Mouse (Mus musculus) liver, embryonic 12.5 days (tissue): ENCODE measurements around the gene Rab20. TPM values are rescaled to one million over a fixed set of nuclear protein-coding genes. Genes with fewer than 3 reads are reported as not detected.
"Not testable (repeated sequence)": the region's sequence is repeated elsewhere in the genome, so short reads cannot be mapped to it uniquely, and the experiment has no call there.

Experiments
- ATAC-seq: fragments of 200-750 bp; cut with Nextera tagmentation; 2 replicates; pipeline ENCODE4 v1.8.0; 2017; ENCODE audit warnings: moderate number of reproducible peaks, mild to moderate bottlenecking, moderate library complexity
- H3K27ac ChIP-seq: fragments of 300-500 bp; sonication (generic); 2 replicates; pipeline ENCODE4 v1.5.1; 2016; ENCODE audit warnings: mild to moderate bottlenecking
- H3K27me3 ChIP-seq: fragments of 300-500 bp; sonication (generic); replicated peaks from 2 replicates; pipeline ENCODE4 v1.6.1; 2016; ENCODE audit warnings: mild to moderate bottlenecking, moderate library complexity
- H3K36me3 ChIP-seq: fragments of 300-500 bp; sonication (generic); 2 replicates; pipeline ENCODE4 v1.6.1; 2016; ENCODE audit warnings: mild to moderate bottlenecking, moderate library complexity
- H3K4me1 ChIP-seq: fragments of 300-500 bp; sonication (generic); 2 replicates; pipeline ENCODE4 v1.6.1; 2016
- H3K4me2 ChIP-seq: fragments of 300-500 bp; sonication (generic); 2 replicates; pipeline ENCODE4 v1.6.1; 2016; ENCODE audit warnings: mild to moderate bottlenecking, moderate library complexity
- H3K4me3 ChIP-seq: fragments of 300-500 bp; sonication (generic); 2 replicates; pipeline ENCODE4 v1.5.1; 2016; ENCODE audit warnings: mild to moderate bottlenecking, moderate library complexity
- H3K9ac ChIP-seq: fragments of 300-500 bp; sonication (generic); 2 replicates; pipeline ENCODE4 v1.6.1; 2016; ENCODE audit warnings: mild to moderate bottlenecking, moderate library complexity
- H3K9me3 ChIP-seq: fragments of 300-500 bp; sonication (generic); replicated peaks from 2 replicates; pipeline ENCODE4 v1.6.1; 2016; ENCODE audit warnings: mild to moderate bottlenecking, moderate library complexity
- WGBS: fragments of 180-500 bp; shearing (Covaris S2); methylation state at CpG from one replicate; pipeline ENCODE4 v1.1.7; 2016; ENCODE audit not compliant: insufficient replicate concordance; 5-methylcytosine and 5-hydroxymethylcytosine counted together
- polyA plus RNA-seq: library from polyadenylated mRNA; unstranded; fragments of >200 nt; fragmentation: Nextera tagmentation; extraction: Ambion mirVana; gene quantifications from 2 replicates; pipeline ENCODE4 v1.2.1, GENCODE M21; 2016

Rab20 gene
- polyA plus RNA-seq, 1 experiment from 2014 or later: 3.9 TPM

DNA sequence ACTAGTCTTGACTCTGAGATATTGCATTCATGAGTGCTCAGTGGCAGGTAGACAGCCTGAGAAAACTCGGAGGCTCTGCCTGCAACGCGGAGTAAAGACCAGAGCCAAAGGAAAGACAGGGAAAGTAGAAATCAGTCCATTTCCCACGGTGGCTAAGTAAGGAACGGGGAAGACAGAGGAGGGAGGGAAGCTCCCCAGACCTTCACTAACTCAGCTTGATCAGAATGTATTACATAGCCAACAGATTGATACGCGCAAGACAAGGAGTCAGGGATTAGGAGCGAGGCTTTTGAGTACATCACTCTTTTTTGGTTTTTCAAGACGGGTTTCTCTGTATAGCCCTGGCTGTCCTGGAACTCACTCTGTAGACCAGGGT lies 1.3 kb downstream of the Rab20 start:
- H3K4me2 ChIP-seq: peak overlapping the region; percentile 76
- no peak for ATAC-seq
- peaks cover 99% of the 10 kb centered on the region for H3K27me3 ChIP-seq
- H3K9me3 ChIP-seq: no peaks in the 10 kb centered on the region
- no peak overlapping the region for H3K9ac ChIP-seq
- 5% methylated on average over 9 of the region's 9 CpGs for WGBS
- peak overlapping the region; percentile 54 for H3K4me3 ChIP-seq
- peaks cover 30% of the 10 kb centered on the region for H3K4me1 ChIP-seq
- H3K27ac ChIP-seq: no peak overlapping the region
- no peaks in the 10 kb centered on the region for H3K36me3 ChIP-seq

DNA sequence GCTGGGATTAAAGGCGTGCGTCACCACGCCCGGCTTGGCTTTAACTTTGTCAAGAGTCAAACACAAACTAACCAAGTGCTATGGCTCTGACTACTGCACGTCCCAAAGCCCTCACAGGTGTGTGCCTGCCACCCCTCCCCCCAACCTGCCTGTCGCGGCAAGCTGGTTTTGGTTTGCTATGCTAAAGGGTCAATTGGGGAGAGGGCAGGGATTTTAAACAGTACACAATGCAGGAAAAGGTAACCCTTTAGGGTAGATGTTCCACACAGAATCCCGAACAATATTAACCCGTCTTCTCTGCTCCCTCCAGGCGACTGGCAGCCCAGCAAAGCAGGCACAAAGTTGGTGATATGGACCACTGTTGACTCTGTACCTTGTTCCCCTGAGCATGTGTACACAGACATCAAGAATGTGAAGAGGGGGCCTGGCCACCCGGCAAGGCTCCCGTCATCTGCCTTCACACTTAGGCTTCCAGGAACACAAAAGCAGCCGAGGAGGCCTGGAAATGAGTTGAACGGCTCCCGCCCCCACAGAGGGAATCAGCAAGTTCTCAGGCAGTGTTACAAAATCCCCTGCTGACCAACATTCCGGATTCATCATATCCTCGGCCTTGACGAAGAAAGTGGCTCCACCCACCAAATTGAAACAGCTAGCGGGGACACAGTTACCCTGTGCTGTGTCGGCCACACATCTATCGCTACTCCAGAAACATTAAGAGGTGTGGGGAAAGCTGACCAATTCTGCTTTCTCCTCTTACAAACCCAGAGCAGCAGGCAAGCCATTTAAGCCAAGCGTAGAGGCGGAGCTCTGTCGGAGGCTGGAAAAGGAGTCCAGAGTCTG lies 2.0 kb downstream of the Rab20 start:
- no peaks in the 10 kb centered on the region for H3K36me3 ChIP-seq
- WGBS: 9% methylated on average over 24 of the region's 24 CpGs
- H3K9ac ChIP-seq: no peak overlapping the region
- peak overlapping the region; percentile 54 for H3K4me3 ChIP-seq
- H3K4me2 ChIP-seq: peak overlapping the region; percentile 76
- no peaks in the 10 kb centered on the region for H3K9me3 ChIP-seq
- peaks cover 99% of the 10 kb centered on the region for H3K27me3 ChIP-seq
- H3K4me1 ChIP-seq: peaks cover 30% of the 10 kb centered on the region
- no peak overlapping the region for H3K27ac ChIP-seq
- no peak for ATAC-seq

DNA sequence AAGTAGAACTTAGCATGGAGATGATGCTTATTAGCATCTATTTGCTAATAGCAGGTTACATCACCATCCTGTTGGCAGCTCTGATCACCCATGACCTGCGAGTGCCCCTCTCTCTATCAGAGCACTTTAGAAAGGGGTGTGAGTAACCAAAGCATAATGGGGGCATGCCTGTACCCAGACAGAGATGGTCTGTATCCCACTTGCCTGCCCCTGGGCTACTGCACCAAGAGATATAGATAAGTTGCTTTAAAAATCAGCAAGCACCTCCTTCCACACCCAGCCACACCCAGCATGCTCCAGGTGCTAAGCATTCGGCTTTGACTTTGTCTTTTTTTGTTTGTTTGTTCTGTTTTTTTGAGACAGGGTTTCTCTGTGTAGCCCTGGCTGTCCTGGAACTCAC lies 2.6 kb downstream of the Rab20 start:
- peaks cover 30% of the 10 kb centered on the region for H3K4me1 ChIP-seq
- WGBS: 5% methylated on average over 2 of the region's 2 CpGs
- peaks cover 98% of the 10 kb centered on the region for H3K27me3 ChIP-seq
- no peak overlapping the region for H3K27ac ChIP-seq
- peak overlapping the region; percentile 76; the same call in 1 of the 2 replicates for H3K4me2 ChIP-seq
- H3K4me3 ChIP-seq: no peak overlapping the region
- no peaks in the 10 kb centered on the region for H3K9me3 ChIP-seq
- H3K36me3 ChIP-seq: no peaks in the 10 kb centered on the region
- no peak overlapping the region for H3K9ac ChIP-seq
- ATAC-seq: no peak

DNA sequence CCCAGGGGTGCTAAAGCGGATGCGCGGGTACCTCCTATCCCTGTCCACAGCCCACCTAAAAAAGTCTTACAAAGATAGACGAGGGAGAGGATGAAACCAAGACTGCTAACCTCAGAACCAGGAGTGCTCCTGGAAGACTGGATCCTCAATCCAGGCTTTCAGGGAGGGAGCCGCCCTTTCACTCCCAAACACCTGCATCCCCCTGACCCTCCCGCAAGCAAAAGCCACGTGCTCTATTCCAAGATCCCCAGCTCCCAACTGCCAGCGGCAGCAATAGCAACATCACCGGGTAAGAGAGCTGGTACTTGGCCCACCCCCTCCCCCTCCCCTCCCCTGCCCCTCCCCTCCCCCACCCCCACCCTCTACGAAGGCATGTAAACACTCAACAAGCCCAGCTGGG lies 3.1 kb downstream of the Rab20 start:
- WGBS: 14% methylated on average over 10 of the region's 10 CpGs
- no peak for ATAC-seq
- Histone ChIP-seq H3K4me3 (no peak overlapping the region), H3K4me2 (no peak overlapping the region), H3K9ac (no peak overlapping the region), H3K9me3 (no peaks in the 10 kb centered on the region), H3K27ac (no peak overlapping the region), H3K4me1 (peaks cover 30% of the 10 kb centered on the region), H3K36me3 (no peaks in the 10 kb centered on the region), H3K27me3 (peaks cover 98% of the 10 kb centered on the region)

DNA sequence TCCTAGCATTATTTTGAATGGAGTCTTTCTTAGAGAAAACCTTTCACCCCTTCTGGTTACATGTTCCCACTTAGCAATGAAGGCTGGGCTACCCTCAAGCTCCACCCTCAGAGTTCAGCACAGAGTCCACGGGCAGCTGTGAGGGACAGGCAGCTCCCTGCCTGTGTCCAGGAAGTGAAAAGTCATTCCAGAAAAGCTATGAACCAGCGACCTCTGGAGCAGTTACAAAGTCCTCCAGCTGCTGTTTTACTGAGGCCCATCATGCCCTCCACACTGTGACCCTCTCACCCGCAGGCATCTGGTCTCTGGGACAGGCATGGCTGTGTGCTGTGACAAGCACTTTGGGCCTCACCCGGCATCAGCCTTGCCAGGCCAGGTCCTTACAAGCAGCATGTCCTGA lies 5.4 kb downstream of the Rab20 start:
- ATAC-seq: peak; percentile 66
- H3K9me3 ChIP-seq: no peaks in the 10 kb centered on the region
- peaks cover 27% of the 10 kb centered on the region for H3K4me1 ChIP-seq
- H3K9ac ChIP-seq: no peak overlapping the region
- WGBS: 35% methylated on average over 4 of the region's 4 CpGs
- no peak overlapping the region for H3K4me2 ChIP-seq
- peaks cover 84% of the 10 kb centered on the region for H3K27me3 ChIP-seq
- peak overlapping the region; percentile 63 for H3K27ac ChIP-seq
- no peaks in the 10 kb centered on the region for H3K36me3 ChIP-seq
- H3K4me3 ChIP-seq: no peak overlapping the region

DNA sequence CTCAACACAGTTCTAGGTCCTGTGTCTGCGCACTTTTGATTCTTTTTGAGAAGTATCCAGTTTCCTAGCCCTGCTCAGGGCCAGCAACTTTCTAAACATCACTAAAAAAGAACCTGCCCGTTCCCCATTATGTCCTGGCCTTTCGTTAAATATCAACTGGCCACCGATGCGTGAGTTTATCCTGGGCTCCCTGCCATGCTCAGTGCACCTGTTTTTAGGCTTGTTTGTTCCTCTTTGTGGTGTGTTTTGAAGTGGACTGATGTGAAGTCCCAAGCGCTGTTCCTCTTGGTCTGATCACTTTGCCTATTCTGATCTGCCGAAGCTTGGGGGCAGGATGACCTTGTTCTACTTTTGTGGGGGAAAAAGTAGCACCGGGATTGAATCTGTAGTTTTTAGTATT lies 7.2 kb downstream of the Rab20 start:
- WGBS: 41% methylated on average over 8 of the region's 8 CpGs
- ATAC-seq: no peak
- Histone ChIP-seq H3K4me3 (no peak overlapping the region), H3K36me3 (no peaks in the 10 kb centered on the region), H3K9me3 (peaks cover 6% of the 10 kb centered on the region; the same call in 1 of the 2 replicates), H3K27ac (0 out of 2 replicates have a peak overlapping the region, but pooled peaks have one; percentile 12), H3K9ac (no peak overlapping the region), H3K27me3 (peaks cover 67% of the 10 kb centered on the region), H3K4me2 (no peak overlapping the region), H3K4me1 (peaks cover 13% of the 10 kb centered on the region)

DNA sequence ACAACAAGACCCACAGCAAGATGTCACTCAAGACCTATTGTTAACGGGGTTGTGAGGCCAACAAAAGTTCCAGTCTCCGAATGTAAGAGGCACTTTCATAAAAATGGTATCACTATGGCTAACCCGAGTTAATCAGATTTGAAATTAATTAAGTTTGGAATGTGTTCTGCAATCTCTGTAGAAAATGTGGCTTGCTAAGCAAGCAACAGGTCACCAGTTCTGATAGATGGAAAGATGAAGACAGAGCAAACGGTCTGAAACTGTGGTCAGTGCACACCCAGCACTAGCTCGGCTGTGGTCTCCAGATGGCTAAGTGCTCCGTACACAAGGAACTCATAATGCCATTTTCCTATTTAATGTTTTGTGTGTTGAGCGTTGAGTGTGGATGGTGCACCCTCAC lies 7.8 kb downstream of the Rab20 start:
- no peak for ATAC-seq
- no peak overlapping the region for H3K4me2 ChIP-seq
- H3K4me1 ChIP-seq: peaks cover 11% of the 10 kb centered on the region
- H3K9ac ChIP-seq: no peak overlapping the region
- no peak overlapping the region for H3K4me3 ChIP-seq
- 63% methylated on average over 7 of the region's 7 CpGs for WGBS
- peaks cover 6% of the 10 kb centered on the region; the same call in 1 of the 2 replicates for H3K9me3 ChIP-seq
- no peaks in the 10 kb centered on the region for H3K36me3 ChIP-seq
- H3K27ac ChIP-seq: 0 out of 2 replicates have a peak overlapping the region, but pooled peaks have one; percentile 12
- peaks cover 61% of the 10 kb centered on the region for H3K27me3 ChIP-seq

DNA sequence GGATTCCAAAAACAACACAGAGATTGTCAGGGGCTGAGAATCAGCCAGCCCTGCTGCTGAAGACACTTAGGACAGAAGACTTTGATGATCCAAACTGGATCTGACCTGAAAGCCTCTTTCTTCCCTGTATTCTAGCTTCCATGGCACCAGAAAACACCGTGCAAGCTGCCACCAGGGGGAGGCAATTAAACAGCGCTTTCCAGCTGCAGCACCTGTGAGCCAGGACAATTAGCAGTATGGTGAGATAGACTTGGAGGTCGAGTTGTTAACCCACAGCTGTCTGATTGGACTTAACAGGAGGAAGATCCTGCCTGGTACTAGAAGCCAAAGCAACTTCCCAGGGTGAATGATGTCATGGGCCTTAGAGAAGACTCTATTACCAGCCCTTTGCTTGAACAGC lies 9.4 kb downstream of the Rab20 start:
- Histone ChIP-seq H3K4me2 (no peak overlapping the region), H3K36me3 (no peaks in the 10 kb centered on the region), H3K9ac (no peak overlapping the region), H3K4me1 (peaks cover 18% of the 10 kb centered on the region), H3K9me3 (peaks cover 6% of the 10 kb centered on the region; the same call in 1 of the 2 replicates), H3K27me3 (peaks cover 45% of the 10 kb centered on the region), H3K27ac (no peak overlapping the region), H3K4me3 (no peak overlapping the region)
- WGBS: 8% methylated on average over 3 of the region's 3 CpGs
- no peak for ATAC-seq

DNA sequence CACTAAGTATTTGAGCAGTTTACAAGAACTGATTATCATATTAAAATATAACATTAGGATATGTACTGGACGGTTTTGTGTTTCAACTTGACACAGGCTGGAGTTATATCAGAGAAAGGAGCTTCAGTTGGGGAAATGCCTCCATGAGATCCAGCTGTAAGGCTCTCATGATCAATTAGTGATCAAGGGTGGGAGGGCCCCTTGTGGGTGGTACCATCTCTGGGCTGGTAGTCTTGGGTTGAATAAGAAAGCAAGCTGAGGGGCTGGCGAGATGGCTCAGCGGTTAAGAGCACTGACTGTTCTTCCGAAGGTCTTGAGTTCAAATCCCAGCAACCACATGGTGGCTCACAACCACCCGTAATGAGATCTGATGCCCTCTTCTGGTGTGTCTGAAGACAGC lies 12.0 kb downstream of the Rab20 start:
- Histone ChIP-seq H3K4me1 (peaks cover 20% of the 10 kb centered on the region), H3K27me3 (peaks cover 28% of the 10 kb centered on the region)
- H3K9me3 ChIP-seq, ATAC-seq, H3K27ac ChIP-seq, H3K36me3 ChIP-seq, H3K4me3 ChIP-seq, H3K9ac ChIP-seq, H3K4me2 ChIP-seq: not testable (repeated sequence)
- 84% methylated on average over 5 of the region's 5 CpGs for WGBS

DNA sequence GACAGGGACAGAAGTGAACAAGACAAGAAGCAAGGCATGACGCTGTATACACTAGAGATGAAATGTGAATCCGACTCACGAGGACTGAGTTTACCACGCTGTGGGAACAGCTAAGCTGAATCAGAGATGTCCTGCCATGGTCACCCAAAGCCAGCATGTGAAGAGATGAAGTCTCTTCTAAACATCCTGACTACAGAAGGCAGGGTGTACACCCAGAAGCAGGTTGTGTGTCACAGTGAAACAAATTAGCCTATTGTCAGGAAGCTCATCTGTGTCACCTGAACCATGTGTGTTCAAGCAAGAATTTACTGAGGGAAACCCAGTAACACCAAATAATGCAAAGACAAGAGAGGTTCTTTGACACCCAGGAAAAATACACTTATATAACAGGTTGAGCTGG lies 12.9 kb downstream of the Rab20 start:
- Histone ChIP-seq H3K4me1 (peaks cover 27% of the 10 kb centered on the region), H3K9me3 (peaks cover 6% of the 10 kb centered on the region; the same call in 1 of the 2 replicates), H3K27ac (no peak overlapping the region), H3K4me3 (no peak overlapping the region), H3K4me2 (no peak overlapping the region), H3K9ac (no peak overlapping the region), H3K27me3 (peaks cover 21% of the 10 kb centered on the region; the same call in 1 of the 2 replicates), H3K36me3 (no peaks in the 10 kb centered on the region)
- 86% methylated on average over 4 of the region's 4 CpGs for WGBS
- ATAC-seq: no peak

DNA sequence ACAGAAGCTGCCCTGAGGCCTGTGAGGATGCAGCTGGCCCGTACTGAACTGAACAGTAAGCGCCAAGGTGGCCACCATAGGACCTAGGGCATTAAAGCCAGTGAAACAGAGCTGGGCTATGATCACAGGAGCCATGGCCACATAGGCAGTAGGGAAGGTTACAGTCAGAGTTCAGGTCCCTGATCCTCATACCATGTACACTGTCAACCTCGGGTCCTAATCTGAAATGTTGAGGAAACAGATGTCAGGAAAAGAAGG lies 13.9 kb downstream of the Rab20 start:
- no peak overlapping the region for H3K9ac ChIP-seq
- H3K9me3 ChIP-seq: peaks cover 6% of the 10 kb centered on the region; the same call in 1 of the 2 replicates
- H3K27ac ChIP-seq: no peak overlapping the region
- no peak; the same call in 1 of the 2 replicates for ATAC-seq
- H3K4me1 ChIP-seq: peaks cover 27% of the 10 kb centered on the region
- no peaks in the 10 kb centered on the region for H3K36me3 ChIP-seq
- H3K27me3 ChIP-seq: 0 out of 2 replicates have a peak, but pooled peaks cover 16% of the 10 kb centered on the region
- WGBS: 50% methylated on average over 3 of the region's 3 CpGs
- no peak overlapping the region for H3K4me2 ChIP-seq
- no peak overlapping the region for H3K4me3 ChIP-seq

DNA sequence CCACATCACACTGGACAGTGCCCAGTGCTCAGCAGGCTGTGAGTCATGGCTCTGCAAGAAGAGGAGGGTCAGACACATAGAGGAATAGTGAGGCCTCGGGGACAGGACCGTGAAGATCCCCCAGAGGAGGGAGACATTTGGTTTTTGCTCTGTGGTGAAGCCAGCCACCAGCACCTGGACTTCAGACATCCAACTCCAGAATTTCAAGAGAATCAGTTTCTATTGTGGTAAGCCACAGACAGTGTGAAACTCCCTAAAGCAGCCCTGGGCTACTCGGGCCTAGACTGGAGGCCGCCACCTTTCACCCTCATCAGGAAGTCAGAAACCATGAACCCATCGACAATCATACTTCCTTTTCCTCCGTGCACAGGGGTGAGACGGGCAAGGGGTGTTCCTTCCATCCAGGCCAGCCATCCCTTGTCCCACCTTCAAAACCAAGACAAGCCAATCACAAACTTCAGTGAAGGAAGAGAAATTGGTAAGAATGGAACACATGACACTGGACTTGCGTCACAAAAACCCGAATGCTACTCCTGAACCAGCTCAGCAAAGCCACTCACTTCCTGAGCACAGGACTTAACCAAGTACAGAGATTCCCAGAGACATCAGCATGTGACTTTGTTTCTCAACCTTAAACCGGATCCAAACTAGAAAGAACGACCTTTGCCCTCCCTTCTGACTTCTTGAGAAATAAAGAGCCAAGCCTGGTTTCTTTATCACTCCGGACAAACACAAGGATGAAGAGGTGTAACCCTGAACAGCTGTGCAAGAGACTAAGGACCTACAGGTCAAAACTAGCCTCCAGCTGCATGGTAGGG lies 14.4 kb downstream of the Rab20 start:
- 0 out of 2 replicates have a peak, but pooled peaks have one; percentile 33 for ATAC-seq

More for the DNA sequence above, 14.4 kb downstream of the Rab20 start:
- Histone ChIP-seq H3K4me2 (no peak overlapping the region), H3K4me1 (peaks cover 31% of the 10 kb centered on the region), H3K36me3 (no peaks in the 10 kb centered on the region), H3K9ac (no peak overlapping the region), H3K27ac (no peak overlapping the region), H3K27me3 (0 out of 2 replicates have a peak, but pooled peaks cover 11% of the 10 kb centered on the region), H3K4me3 (no peak overlapping the region), H3K9me3 (peaks cover 6% of the 10 kb centered on the region; the same call in 1 of the 2 replicates)
- WGBS: 39% methylated on average over 12 of the region's 12 CpGs
